Comparison of ENCODE assay signal across 19 mouse cellular contexts in the genomic region with DNA sequence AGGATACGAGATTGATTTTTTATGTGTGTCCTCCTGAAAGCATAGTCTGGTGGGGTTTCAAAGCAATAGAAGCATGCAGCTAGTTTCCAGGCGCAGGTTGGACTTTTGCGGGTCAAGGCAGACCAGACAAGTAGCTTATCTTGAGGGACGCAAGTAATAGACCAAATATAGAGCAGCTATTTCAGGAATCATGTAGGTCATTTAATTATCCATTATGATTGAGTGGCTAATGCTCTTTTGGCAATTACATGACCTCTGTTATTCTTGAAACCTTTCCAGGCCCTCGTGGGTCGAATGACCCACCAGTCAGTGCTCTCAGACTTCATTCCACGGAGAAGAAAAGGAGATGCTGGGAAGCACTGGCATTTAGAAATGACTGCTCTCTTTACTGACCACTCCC.
DNase-seq lines count a peak whose midpoint lies in the region; ATAC-seq and TF ChIP-seq lines count a peak whose summit lies in the region.
"Had no signal": no experiment of that assay in that cellular context is flagged by ENCODE, and none has a peak within 500 bp of the region (broad histone marks: within the 10 kb centered on the region; RNA-seq: fewer than 3 reads in every experiment).

No protein-coding gene starts in this region.

- H3K4me2 ChIP-seq in liver, postnatal 0 days (ENCODE audit: low read depth, low read length) = no peak overlapping the region
- H3K4me2 ChIP-seq: lung, embryonic 14.5 days had no signal

- H3K27ac ChIP-seq in liver, adult 2 months (replicated peaks; ENCODE audit: insufficient read depth, low read depth, low read length) = no peak overlapping the region
- no peak overlapping the region for H3K27ac ChIP-seq in liver, postnatal 0 days (ENCODE audit: low read depth)
- H3K27ac ChIP-seq: embryonic facial prominence, embryonic 10.5 days; hindbrain, postnatal 0 days; limb, embryonic 10.5 days; stomach, postnatal 0 days had no signal

- no peaks in the 10 kb centered on the region for H3K36me3 ChIP-seq in liver, adult 2 months (ENCODE audit: control insufficient read depth, insufficient read depth, low read length)
- H3K36me3 ChIP-seq in liver, postnatal 0 days (replicated peaks; ENCODE audit: insufficient read depth, low read length) = no peaks in the 10 kb centered on the region; the same call in 1 of the 2 replicates
- H3K36me3 ChIP-seq: limb, embryonic 10.5 days had no signal

- no peak for ATAC-seq in liver, postnatal 0 days
- no peak for ATAC-seq in monocyte, adult 5-6 weeks (replicated peaks; ENCODE audit: insufficient number of reproducible peaks, low FRiP score, low TSS enrichment, poor library complexity, severe bottlenecking)
- ATAC-seq: forebrain, embryonic 16.5 days; hindbrain, postnatal 0 days had no signal

- no peak overlapping the region for H3K9ac ChIP-seq in liver, adult 2 months (ENCODE audit: low read depth, low read length)
- H3K9ac ChIP-seq in liver, postnatal 0 days (replicated peaks) = no peak overlapping the region
- H3K9ac ChIP-seq: lung, embryonic 14.5 days had no signal

- H3K4me3 ChIP-seq in liver, adult 2 months (ENCODE audit: insufficient read depth, low read depth, low read length) = no peak overlapping the region
- H3K4me3 ChIP-seq in liver, postnatal 0 days (ENCODE audit: low read depth, low read length) = no peak overlapping the region
- H3K4me3 ChIP-seq: embryonic facial prominence, embryonic 10.5 days; erythroblast, embryonic 14.5 days; limb, embryonic 10.5 days had no signal

- intact Hi-C loops in heart, postnatal 10 days (cut with DNase I) = no loop called here

- peaks cover 6% of the 10 kb centered on the region for H3K4me1 ChIP-seq in liver, adult 2 months (ENCODE audit: control insufficient read depth, insufficient read depth, low read length)
- H3K4me1 ChIP-seq in liver, postnatal 0 days (ENCODE audit: insufficient read depth) = peaks cover 19% of the 10 kb centered on the region

- no peak for TF ChIP-seq CTCF in liver, adult 2 months (IDR thresholded peaks at IDR 0.05; ENCODE audit: low read depth, low read length)
- TF ChIP-seq CTCF in liver, postnatal 0 days (IDR thresholded peaks at IDR 0.05; ENCODE audit: low read depth) = no peak

- DNase-seq in adrenal gland, adult 2 months = peak; percentile 32
- DNase-seq in adrenal gland, postnatal 4 days (ENCODE audit: low spot score in 2 of 2) = no peak
- DNase-seq in liver, adult 2 months (ENCODE audit: extremely low read depth, low read depth, low spot score) = peak; percentile 49
- DNase-seq in liver, postnatal 0 days = no peak
- DNase-seq in heart, adult 9 months (ENCODE audit: low spot score in 2 of 2) = peak; percentile 30 to 35
- DNase-seq in heart, postnatal 10 days = peak; percentile 31 to 41
- DNase-seq in embryo, embryonic 10.5 days (ENCODE audit: low spot score) = no peak
- DNase-seq: cerebellum, postnatal 14 days; gastrocnemius, postnatal 10 days; kidney, adult 8-10 months; lung, embryonic 14.5 days; thymus, postnatal 25 days had no signal

- no peaks in the 10 kb centered on the region for H3K27me3 ChIP-seq in liver, adult 2 months (ENCODE audit: control insufficient read depth, insufficient read depth, low read length)
- H3K27me3 ChIP-seq in liver, postnatal 0 days (ENCODE audit: insufficient read depth, low read length) = no peaks in the 10 kb centered on the region

- no peak for TF ChIP-seq POLR2A in liver, adult 2 months (IDR thresholded peaks at IDR 0.05; ENCODE audit: extremely low read depth, insufficient read depth, low read length)

- WGBS in liver, adult 2 months = 37% methylated on average over 7 of the region's 7 CpGs
- 76% methylated on average over 7 of the region's 7 CpGs for WGBS in liver, postnatal 0 days (ENCODE audit: insufficient replicate concordance)

- TF ChIP-seq EP300 in liver, postnatal 0 days (IDR thresholded peaks at IDR 0.05; ENCODE audit: low read depth) = no peak

- no peaks in the 10 kb centered on the region for H3K9me3 ChIP-seq in liver, postnatal 0 days (ENCODE audit: low read length)
- H3K9me3 ChIP-seq: embryonic facial prominence, embryonic 10.5 days; limb, embryonic 10.5 days had no signal

- H3K79me2 ChIP-seq in liver, adult 2 months (ENCODE audit: control insufficient read depth, insufficient read depth, low read length) = peaks cover 4% of the 10 kb centered on the region; the same call in 1 of the 2 replicates

Comparison
In these comparisons a context has a peak if more than half of its experiments do, and no peak if none do; other contexts are left out.
1. DNase-seq: peak in adrenal gland, adult 2 months (single experiment), liver, adult 2 months (single experiment), heart, adult 9 months (2 of 2) and heart, postnatal 10 days (2 of 2); none in adrenal gland, postnatal 4 days (0 of 2), liver, postnatal 0 days (single experiment) and embryo, embryonic 10.5 days (single experiment).